Comparison of ENCODE assay signal across 25 mouse cellular contexts in genomic region chr14:26320736-26321135, GRCm38 (mm10).
"Had no signal": no experiment of that assay in that cellular context is flagged by ENCODE, and none has a peak within 500 bp of the region (broad histone marks: within the 10 kb centered on the region; RNA-seq: fewer than 3 reads in every experiment).

No protein-coding gene starts in this region.

- H3K4me3 ChIP-seq: heart, adult 2 months; heart, embryonic 13.5 days; heart, embryonic 15.5 days; hindbrain, embryonic 13.5 days; hindbrain, embryonic 15.5 days; kidney, embryonic 15.5 days; limb, embryonic 13.5 days; limb, embryonic 15.5 days; liver, embryonic 12.5 days had no signal

- H3K27ac ChIP-seq: heart, adult 2 months; heart, embryonic 13.5 days; heart, embryonic 15.5 days; hindbrain, embryonic 13.5 days; hindbrain, embryonic 15.5 days; hindbrain, postnatal 0 days; kidney, embryonic 15.5 days; kidney, postnatal 0 days; limb, embryonic 13.5 days; limb, embryonic 15.5 days; liver, embryonic 12.5 days; liver, embryonic 14.5 days had no signal

- DNase-seq: gastrocnemius, postnatal 14 days; gastrocnemius, postnatal 36 days; heart, adult 11 months; heart, adult 2 months; heart, postnatal 14 days; heart, postnatal 36 days; kidney, adult 11 months; kidney, adult 2 months; kidney, adult 9 months; kidney, postnatal 14 days; kidney, postnatal 36 days; layer of hippocampus, adult 9-11 months; layer of hippocampus, postnatal 36 days; left cerebral cortex, postnatal 4 days had no signal

- H3K27me3 ChIP-seq: heart, embryonic 13.5 days; heart, embryonic 15.5 days; hindbrain, embryonic 13.5 days; hindbrain, embryonic 15.5 days; kidney, embryonic 15.5 days; limb, embryonic 13.5 days; limb, embryonic 15.5 days; liver, embryonic 12.5 days had no signal

- H3K36me3 ChIP-seq: heart, embryonic 13.5 days; heart, embryonic 15.5 days; hindbrain, embryonic 13.5 days; hindbrain, embryonic 15.5 days; kidney, embryonic 15.5 days; limb, embryonic 13.5 days; limb, embryonic 15.5 days; liver, embryonic 12.5 days had no signal

- H3K4me1 ChIP-seq: heart, embryonic 13.5 days; heart, embryonic 15.5 days; hindbrain, embryonic 13.5 days; hindbrain, embryonic 15.5 days; kidney, embryonic 15.5 days; limb, embryonic 13.5 days; limb, embryonic 15.5 days; liver, embryonic 12.5 days had no signal
